ENCODE assay signal across 15 mouse cellular contexts in the genomic region with DNA sequence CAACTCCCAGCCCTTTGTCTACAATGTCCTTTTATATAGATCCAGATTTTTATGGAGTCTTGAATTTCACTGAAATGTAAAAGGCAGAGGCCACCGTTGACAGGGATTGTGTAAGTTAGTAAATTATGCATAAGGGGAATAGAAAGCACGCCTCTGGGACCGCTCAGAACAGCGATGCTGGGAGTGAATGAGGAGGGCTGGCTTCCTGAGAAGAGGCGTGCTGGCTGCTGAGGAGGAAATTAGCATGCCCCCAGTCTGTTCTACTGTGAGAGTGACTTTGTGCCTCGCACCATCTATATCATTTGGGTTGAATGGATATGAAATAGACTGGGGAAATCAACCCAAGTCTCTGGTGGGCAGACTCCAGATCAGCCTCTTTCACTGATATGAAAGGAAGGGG. TPM values are rescaled to one million over a fixed set of nuclear protein-coding genes. Genes with fewer than 3 reads are reported as not detected.
DNase-seq lines count a peak whose midpoint lies in the region; ATAC-seq and TF ChIP-seq lines count a peak whose summit lies in the region.
"Had no signal": no experiment of that assay in that cellular context is flagged by ENCODE, and none has a peak within 500 bp of the region (broad histone marks: within the 10 kb centered on the region; RNA-seq: fewer than 3 reads in every experiment).

No protein-coding gene starts in this region.

- ATAC-seq in heart, embryonic 11.5 days (replicated peaks; ENCODE audit: insufficient number of reproducible peaks, low FRiP score, low TSS enrichment) = no peak
- peak; percentile 67; the same call in 1 of the 2 replicates for ATAC-seq in hindbrain, embryonic 16.5 days
- ATAC-seq in neural tube, embryonic 12.5 days (ENCODE audit: low FRiP score, low read depth) = peak; percentile 63; the same call in 1 of the 2 replicates
- ATAC-seq: intestine, embryonic 15.5 days; liver, embryonic 12.5 days had no signal

- no peaks in the 10 kb centered on the region for H3K4me1 ChIP-seq in heart, embryonic 11.5 days (ENCODE audit: control insufficient read depth, insufficient read depth, low read length)
- H3K4me1 ChIP-seq in hindbrain, embryonic 16.5 days (ENCODE audit: control insufficient read depth, insufficient read depth, low read depth, low read length) = no peaks in the 10 kb centered on the region; the same call in 1 of the 2 replicates
- no peaks in the 10 kb centered on the region for H3K4me1 ChIP-seq in neural tube, embryonic 12.5 days
- H3K4me1 ChIP-seq: intestine, embryonic 15.5 days; liver, embryonic 12.5 days had no signal

- no peaks in the 10 kb centered on the region for H3K36me3 ChIP-seq in heart, embryonic 11.5 days (ENCODE audit: control insufficient read depth, insufficient read depth, low read length)
- no peaks in the 10 kb centered on the region for H3K36me3 ChIP-seq in hindbrain, embryonic 16.5 days (ENCODE audit: control insufficient read depth, insufficient read depth, low read length)
- H3K36me3 ChIP-seq in neural tube, embryonic 12.5 days = no peaks in the 10 kb centered on the region
- H3K36me3 ChIP-seq: intestine, embryonic 15.5 days; liver, embryonic 12.5 days had no signal

- H3K9me3 ChIP-seq in heart, embryonic 11.5 days (replicated peaks; ENCODE audit: control insufficient read depth, low read length) = no peaks in the 10 kb centered on the region
- H3K9me3 ChIP-seq in hindbrain, embryonic 16.5 days (ENCODE audit: control insufficient read depth, low read length) = no peaks in the 10 kb centered on the region
- no peaks in the 10 kb centered on the region for H3K9me3 ChIP-seq in neural tube, embryonic 12.5 days
- H3K9me3 ChIP-seq: intestine, embryonic 15.5 days; liver, embryonic 12.5 days had no signal

- WGBS in heart, embryonic 11.5 days (ENCODE audit: insufficient replicate concordance) = 67% methylated on average over 6 of the region's 6 CpGs
- WGBS in hindbrain, embryonic 16.5 days = 33% methylated on average over 6 of the region's 6 CpGs
- 38% methylated on average over 6 of the region's 6 CpGs for WGBS in neural tube, embryonic 12.5 days

- no peak overlapping the region for H3K4me2 ChIP-seq in heart, embryonic 11.5 days
- no peak overlapping the region; the same call in 1 of the 2 replicates for H3K4me2 ChIP-seq in hindbrain, embryonic 16.5 days (ENCODE audit: low read length)
- no peak overlapping the region for H3K4me2 ChIP-seq in neural tube, embryonic 12.5 days (replicated peaks)
- H3K4me2 ChIP-seq: intestine, embryonic 15.5 days; liver, embryonic 12.5 days had no signal

- no peak for TF ChIP-seq CTCF in brain, embryonic 14.5 days (IDR thresholded peaks at IDR 0.05; ENCODE audit: borderline replicate concordance, extremely low read depth, insufficient read depth, insufficient read length)

- no peak overlapping the region for H3K27ac ChIP-seq in heart, embryonic 11.5 days (ENCODE audit: low read depth, low read length)
- H3K27ac ChIP-seq in hindbrain, embryonic 16.5 days (ENCODE audit: low read depth, low read length) = peak overlapping the region; percentile 40
- no peak overlapping the region for H3K27ac ChIP-seq in neural tube, embryonic 12.5 days
- H3K27ac ChIP-seq: intestine, embryonic 15.5 days; liver, embryonic 12.5 days had no signal

- TF ChIP-seq POLR2A in brain, embryonic 14.5 days (IDR thresholded peaks at IDR 0.05; ENCODE audit: borderline replicate concordance, extremely low read depth, insufficient read depth, insufficient read length, poor library complexity, severe bottlenecking) = no peak

- no peak overlapping the region for H3K9ac ChIP-seq in heart, embryonic 11.5 days (ENCODE audit: low read depth, low read length)
- H3K9ac ChIP-seq in hindbrain, embryonic 16.5 days (ENCODE audit: low read depth, low read length) = no peak overlapping the region
- H3K9ac ChIP-seq in neural tube, embryonic 12.5 days = no peak overlapping the region
- H3K9ac ChIP-seq: intestine, embryonic 15.5 days; liver, embryonic 12.5 days had no signal

- no peaks in the 10 kb centered on the region for H3K27me3 ChIP-seq in heart, embryonic 11.5 days (ENCODE audit: control insufficient read depth, insufficient read depth, low read length)
- H3K27me3 ChIP-seq in hindbrain, embryonic 16.5 days (replicated peaks; ENCODE audit: control insufficient read depth, insufficient read depth, low read length) = no peaks in the 10 kb centered on the region
- H3K27me3 ChIP-seq in neural tube, embryonic 12.5 days (replicated peaks) = no peaks in the 10 kb centered on the region
- H3K27me3 ChIP-seq: intestine, embryonic 15.5 days; liver, embryonic 12.5 days had no signal

- no peak overlapping the region for H3K4me3 ChIP-seq in heart, embryonic 11.5 days (ENCODE audit: low read depth, low read length)
- no peak overlapping the region for H3K4me3 ChIP-seq in hindbrain, embryonic 16.5 days (ENCODE audit: low read length)
- H3K4me3 ChIP-seq in neural tube, embryonic 12.5 days = no peak overlapping the region
- H3K4me3 ChIP-seq: intestine, embryonic 15.5 days; liver, embryonic 12.5 days had no signal

- DNase-seq in heart, adult 11 months = peak; percentile 16
- peak; percentile 78 for DNase-seq in brain, embryonic 14.5 days (ENCODE audit: low read depth)
- no peak for DNase-seq in gastrocnemius, adult 8-10 months (ENCODE audit: low spot score in 2 of 2)
- no peak for DNase-seq in kidney, adult 8-10 months
- no peak for DNase-seq in ovary, postnatal 10 days (ENCODE audit: low spot score)
- DNase-seq: B cell, adult 2 months; cerebellum, adult 11-12 months; heart, postnatal 10 days; kidney, postnatal 14 days had no signal

RNA-seq across cellular contexts. Expression of a gene that starts 46.3 kb away (rescaled TPM):
- 0.49 and 0.52 TPM in 2 replicates for polyA plus RNA-seq in heart, embryonic 11.5 days (2014; fragmentation: Nextera tagmentation; extraction: Ambion mirVana)
- polyA plus RNA-seq in brain, embryonic 14.5 days (2012; rRNA removed) = 36.5 and 43.4 TPM in 2 replicates
- 76.1 and 81.6 TPM in 2 replicates for polyA plus RNA-seq in hindbrain, embryonic 16.5 days (2015; fragmentation: Nextera tagmentation; extraction: Ambion mirVana)
- polyA plus RNA-seq in neural tube, embryonic 12.5 days (2016; fragmentation: Nextera tagmentation; extraction: Ambion mirVana) = 17.4 and 19.6 TPM in 2 replicates
- total RNA-seq in gastrocnemius, adult 8-10 months (2022) = not detected
- total RNA-seq: heart, postnatal 10 days had no signal
- polyA plus RNA-seq: spleen, adult 2 months had no signal

Comparison
In these comparisons a context has a peak if more than half of its experiments do, and no peak if none do; other contexts are left out.
1. DNase-seq: peak in heart, adult 11 months (single experiment) and brain, embryonic 14.5 days (single experiment); none in gastrocnemius, adult 8-10 months (0 of 2), kidney, adult 8-10 months (0 of 2) and ovary, postnatal 10 days (single experiment).
2. RNA of a gene that starts 46.3 kb away (polyA plus RNA-seq): 76.1 to 81.6 TPM in hindbrain, embryonic 16.5 days, 36.5 to 43.4 TPM in brain, embryonic 14.5 days and 17.4 to 19.6 TPM in neural tube, embryonic 12.5 days; 0.49 to 0.52 TPM in heart, embryonic 11.5 days; every median in the first group is over 10 times any median in the second.